Mouse (Mus musculus) stomach, embryonic 16.5 days (tissue): ENCODE data around the gene Tdrd9. TPM values are rescaled to one million over a fixed set of nuclear protein-coding genes. Genes with fewer than 3 reads are reported as not detected.
A peak's percentile ranks its signal among the peaks of the same experiment; 100 is the strongest.

Source experiments
- ATAC-seq: fragments of 200-750 bp; cut with Nextera tagmentation; 2 replicates; pipeline ENCODE4 v1.8.0; 2017; ENCODE audit warnings: moderate number of reproducible peaks, moderate TSS enrichment; ENCODE audit not compliant: insufficient read depth, low FRiP score
- H3K27ac ChIP-seq: fragments of 300-500 bp; sonication (generic); 2 replicates; pipeline ENCODE4 v1.5.1; 2014; ENCODE audit warnings: low read length
- H3K27me3 ChIP-seq: fragments of 300-500 bp; sonication (generic); 2 replicates; pipeline ENCODE4 v1.6.1; 2014; ENCODE audit warnings: low read length, control low read depth, mixed read lengths; ENCODE audit not compliant: control insufficient read depth, insufficient read depth
- H3K36me3 ChIP-seq: fragments of 300-500 bp; sonication (generic); 2 replicates; pipeline ENCODE4 v1.6.1; 2014; ENCODE audit warnings: low read length; ENCODE audit not compliant: control insufficient read depth, insufficient read depth
- H3K4me1 ChIP-seq: fragments of 300-500 bp; sonication (generic); 2 replicates; pipeline ENCODE4 v1.6.1; 2014; ENCODE audit warnings: low read length, control low read depth, mixed read lengths; ENCODE audit not compliant: control insufficient read depth, insufficient read depth
- H3K4me2 ChIP-seq: fragments of 300-500 bp; sonication (generic); 2 replicates; pipeline ENCODE4 v1.6.1; 2014; ENCODE audit warnings: low read depth, low read length, mixed read lengths
- H3K4me3 ChIP-seq: fragments of 300-500 bp; sonication (generic); replicated peaks from 2 replicates; pipeline ENCODE4 v1.5.1; 2014; ENCODE audit warnings: mild to moderate bottlenecking, low read length
- H3K9ac ChIP-seq: fragments of 300-500 bp; sonication (generic); 2 replicates; pipeline ENCODE4 v1.6.1; 2014; ENCODE audit warnings: low read length
- H3K9me3 ChIP-seq: fragments of 300-500 bp; sonication (generic); replicated peaks from 2 replicates; pipeline ENCODE4 v1.6.1; 2016; ENCODE audit warnings: low read length, control low read depth; ENCODE audit not compliant: control insufficient read depth
- WGBS: fragments of 180-500 bp; shearing (Covaris S2); extraction: QIAGEN DNeasy Blood & Tissue Kit; methylation state at CpG from one replicate; pipeline ENCODE4 v1.1.7; 2014; 5-methylcytosine and 5-hydroxymethylcytosine counted together
- polyA plus RNA-seq: library from polyadenylated mRNA; unstranded; fragments of >200 nt; fragmentation: Nextera tagmentation; extraction: Ambion mirVana; gene quantifications from 2 replicates; pipeline ENCODE4 v1.2.1, GENCODE M21; 2015

Gene Tdrd9
- polyA plus RNA-seq, 1 experiment from 2014 or later = 0.13 TPM

- no peak overlapping the region for H3K4me2 ChIP-seq
- no peaks in the 10 kb centered on the region for H3K27me3 ChIP-seq
- H3K4me1 ChIP-seq = peaks cover 10% of the 10 kb centered on the region; the same call in 1 of the 2 replicates
- H3K4me3 ChIP-seq = no peak overlapping the region
- no peaks in the 10 kb centered on the region for H3K9me3 ChIP-seq
- no peak overlapping the region for H3K9ac ChIP-seq
- H3K36me3 ChIP-seq = no peaks in the 10 kb centered on the region
- peak; percentile 42 for ATAC-seq
- WGBS = 24% methylated on average over 5 of the region's 5 CpGs
- H3K27ac ChIP-seq = peak overlapping the region; percentile 48
Observed at GRCm38 (mm10) chr12:111951701-111952100, 19.7 kb upstream of the Tdrd9 start.

- no peak overlapping the region for H3K9ac ChIP-seq
- ATAC-seq = no peak
- no peak overlapping the region for H3K4me2 ChIP-seq
- peaks cover 13% of the 10 kb centered on the region for H3K36me3 ChIP-seq
- no peaks in the 10 kb centered on the region for H3K27me3 ChIP-seq
- 76% methylated on average over 5 of the region's 5 CpGs for WGBS
- no peak overlapping the region for H3K4me3 ChIP-seq
- no peak overlapping the region for H3K27ac ChIP-seq
- peaks cover 6% of the 10 kb centered on the region; the same call in 1 of the 2 replicates for H3K4me1 ChIP-seq
- H3K9me3 ChIP-seq = no peaks in the 10 kb centered on the region
Observed at GRCm38 (mm10) chr12:111956173-111956572, 15.2 kb upstream of the Tdrd9 start.

GRCm38 (mm10) chr12:111958101-111958865 lies 13.1 kb upstream of the Tdrd9 start:
- H3K4me1 ChIP-seq = no peaks in the 10 kb centered on the region
- H3K36me3 ChIP-seq = peaks cover 13% of the 10 kb centered on the region
- ATAC-seq = peak; percentile 67
- H3K9ac ChIP-seq = no peak overlapping the region
- no peak overlapping the region for H3K4me2 ChIP-seq
- H3K27ac ChIP-seq = no peak overlapping the region
- no peaks in the 10 kb centered on the region for H3K27me3 ChIP-seq
- WGBS = 40% methylated on average over 9 of the region's 9 CpGs
- H3K9me3 ChIP-seq = no peaks in the 10 kb centered on the region
- H3K4me3 ChIP-seq = no peak overlapping the region

- peaks cover 13% of the 10 kb centered on the region for H3K36me3 ChIP-seq
- H3K27ac ChIP-seq = no peak overlapping the region
- ATAC-seq = no peak
- H3K4me3 ChIP-seq = no peak overlapping the region
- WGBS = 86% methylated on average over 5 of the region's 5 CpGs
- peaks cover 8% of the 10 kb centered on the region for H3K4me1 ChIP-seq
- H3K27me3 ChIP-seq = no peaks in the 10 kb centered on the region
- no peak overlapping the region for H3K4me2 ChIP-seq
- no peak overlapping the region for H3K9ac ChIP-seq
- H3K9me3 ChIP-seq = no peaks in the 10 kb centered on the region
Observed at GRCm38 (mm10) chr12:111963339-111963738, 8.0 kb upstream of the Tdrd9 start.

GRCm38 (mm10) chr12:111966683-111967173 lies 4.6 kb upstream of the Tdrd9 start, which contains the start of gene Atp5mpl:
Atp5mpl (minus strand) TSS chr12:111966977.
- Histone ChIP-seq H3K36me3 (no peaks in the 10 kb centered on the region), H3K4me2 (peak within 1 kb of the TSS; percentile 87), H3K27ac (peak within 1 kb of the TSS; percentile 80), H3K9ac (peak within 1 kb of the TSS; percentile 96), H3K27me3 (no peaks in the 10 kb centered on the region), H3K9me3 (no peaks in the 10 kb centered on the region), H3K4me1 (peaks cover 8% of the 10 kb centered on the region), H3K4me3 (peak within 1 kb of the TSS; percentile 86)
- peak; percentile 92 for ATAC-seq
- under 1% methylated on average over 37 of the region's 37 CpGs for WGBS

GRCm38 (mm10) chr12:111970085-111970484 lies 1.3 kb upstream of the Tdrd9 start:
- Histone ChIP-seq H3K9me3 (no peaks in the 10 kb centered on the region), H3K4me2 (no peak overlapping the region), H3K9ac (no peak overlapping the region), H3K4me1 (peaks cover 8% of the 10 kb centered on the region), H3K4me3 (no peak overlapping the region), H3K27me3 (no peaks in the 10 kb centered on the region), H3K27ac (no peak overlapping the region), H3K36me3 (no peaks in the 10 kb centered on the region)
- 69% methylated on average over 4 of the region's 4 CpGs for WGBS
- ATAC-seq = no peak

- Histone ChIP-seq H3K4me2 (no peak overlapping the region), H3K36me3 (no peaks in the 10 kb centered on the region), H3K9ac (no peak overlapping the region), H3K4me3 (no peak overlapping the region), H3K27me3 (no peaks in the 10 kb centered on the region), H3K9me3 (no peaks in the 10 kb centered on the region), H3K4me1 (0 out of 2 replicates have a peak, but pooled peaks cover under 1% of the 10 kb centered on the region), H3K27ac (no peak overlapping the region)
- WGBS = 86% methylated on average over 10 of the region's 10 CpGs
- ATAC-seq = no peak
Observed at GRCm38 (mm10) chr12:111972504-111972903, 1.1 kb downstream of the Tdrd9 start.

GRCm38 (mm10) chr12:111974578-111974977 lies 3.2 kb downstream of the Tdrd9 start:
- no peak overlapping the region for H3K4me3 ChIP-seq
- 69% methylated on average over 6 of the region's 6 CpGs for WGBS
- no peak overlapping the region for H3K4me2 ChIP-seq
- no peaks in the 10 kb centered on the region for H3K9me3 ChIP-seq
- H3K9ac ChIP-seq = no peak overlapping the region
- H3K36me3 ChIP-seq = no peaks in the 10 kb centered on the region
- H3K27me3 ChIP-seq = no peaks in the 10 kb centered on the region
- no peak overlapping the region for H3K27ac ChIP-seq
- 0 out of 2 replicates have a peak, but pooled peaks cover 3% of the 10 kb centered on the region for H3K4me1 ChIP-seq
- ATAC-seq = no peak

- no peaks in the 10 kb centered on the region for H3K9me3 ChIP-seq
- H3K27me3 ChIP-seq = no peaks in the 10 kb centered on the region
- ATAC-seq = no peak; the same call in 1 of the 2 replicates
- H3K36me3 ChIP-seq = no peaks in the 10 kb centered on the region
- H3K4me3 ChIP-seq = no peak overlapping the region
- no peak overlapping the region for H3K9ac ChIP-seq
- WGBS = 33% methylated on average over 6 of the region's 6 CpGs
- no peak overlapping the region for H3K4me2 ChIP-seq
- peak overlapping the region; percentile 53; the same call in 1 of the 2 replicates for H3K27ac ChIP-seq
- H3K4me1 ChIP-seq = 0 out of 2 replicates have a peak, but pooled peaks cover 3% of the 10 kb centered on the region
Observed at GRCm38 (mm10) chr12:111977138-111977537, 5.8 kb downstream of the Tdrd9 start.
